Mouse (Mus musculus): Measurements from ENCODE around the gene Gpank1.

Gene Gpank1

GRCm38 (mm10) chr17:35121143-35121799 lies at the start of gene Gpank1:
TSS of gene Gpank1 (plus strand) at chr17:35121455.
- DNase-seq: peak; percentile 99

- no peak for DNase-seq
These were observed 47.2 kb upstream of the Gpank1 start for GRCm38 (mm10) chr17:35074097-35074496.

GRCm38 (mm10) chr17:35076507-35077176 lies 44.6 kb upstream of the Gpank1 start, which contains the start of gene Ly6g6e:
TSS of gene Ly6g6e (plus strand) at chr17:35076902.
- no peak for DNase-seq

- DNase-seq: no peak
These were observed 44.0 kb upstream of the Gpank1 start for GRCm38 (mm10) chr17:35077285-35077684.

GRCm38 (mm10) chr17:35077786-35078233 lies 43.4 kb upstream of the Gpank1 start, which contains the start of gene Ly6g6d:
TSS of gene Ly6g6d (minus strand) at chr17:35078065.
- peak; percentile 75 for DNase-seq

GRCm38 (mm10) chr17:35079778-35080177 lies 41.5 kb upstream of the Gpank1 start:
- DNase-seq: no peak

GRCm38 (mm10) chr17:35080248-35080647 lies 41.0 kb upstream of the Gpank1 start:
- DNase-seq: no peak

GRCm38 (mm10) chr17:35080710-35081109 lies 40.5 kb upstream of the Gpank1 start:
- no peak for DNase-seq

- DNase-seq: no peak
These were observed 38.2 kb upstream of the Gpank1 start for GRCm38 (mm10) chr17:35082841-35083576.

GRCm38 (mm10) chr17:35083929-35084497 lies 37.2 kb upstream of the Gpank1 start:
- no peak for DNase-seq

GRCm38 (mm10) chr17:35085208-35085865 lies 35.9 kb upstream of the Gpank1 start, which contains the start of gene Ly6g6f:
TSS of gene Ly6g6f (minus strand) at chr17:35085610.
- DNase-seq: no peak

GRCm38 (mm10) chr17:35088151-35088550 lies 33.1 kb upstream of the Gpank1 start:
- DNase-seq: no peak

GRCm38 (mm10) chr17:35088825-35089644 lies 32.2 kb upstream of the Gpank1 start, which contains the start of gene Abhd16a:
TSS of gene Abhd16a (plus strand) at chr17:35089263.
- DNase-seq: peak; percentile 95

GRCm38 (mm10) chr17:35090166-35090932 lies 30.9 kb upstream of the Gpank1 start:
- DNase-seq: no peak

GRCm38 (mm10) chr17:35092403-35093198 lies 28.7 kb upstream of the Gpank1 start:
- no peak for DNase-seq

- DNase-seq: no peak
These were observed 26.5 kb upstream of the Gpank1 start for GRCm38 (mm10) chr17:35094475-35095365.

- DNase-seq: no peak
These were observed 24.7 kb upstream of the Gpank1 start for GRCm38 (mm10) chr17:35096597-35096996.

GRCm38 (mm10) chr17:35097164-35097655 lies 24.0 kb upstream of the Gpank1 start:
- DNase-seq: peak; percentile 39

Data from kidney, adult 9 months (tissue).